Mouse (Mus musculus): ENCODE data around the gene Chka. TPM values are rescaled to one million over a fixed set of nuclear protein-coding genes. Genes with fewer than 3 reads are reported as not detected.

Chka gene
- polyA plus RNA-seq, 1 experiment, result 214 TPM

- Histone ChIP-seq H3K4me3 (ENCODE audit: low read depth, low read length) (no peak overlapping the region), H3K27ac (ENCODE audit: insufficient read depth, low read depth, low read length) (no peak overlapping the region), H3K36me3 (ENCODE audit: control insufficient read depth, insufficient read depth, low read length) (no peaks in the 10 kb centered on the region), H3K4me1 (ENCODE audit: control insufficient read depth, insufficient read depth, insufficient read length, low read length) (peaks cover 44% of the 10 kb centered on the region), H3K27me3 (ENCODE audit: control insufficient read depth, insufficient read depth, low read length) (no peaks in the 10 kb centered on the region)
- TF ChIP-seq POLR2A (IDR thresholded peaks at IDR 0.05; ENCODE audit: low read depth, low read length), result no peak
- TF ChIP-seq CTCF (IDR thresholded peaks at IDR 0.05; ENCODE audit: extremely low read depth, insufficient read length, insufficient replicate concordance, low read depth, low read length), result no peak
- WGBS, result 33% methylated on average over 1 of the region's 1 CpGs
These were observed 5.7 kb upstream of the Chka start for GRCm38 (mm10) chr19:3845803-3846406.

DNA sequence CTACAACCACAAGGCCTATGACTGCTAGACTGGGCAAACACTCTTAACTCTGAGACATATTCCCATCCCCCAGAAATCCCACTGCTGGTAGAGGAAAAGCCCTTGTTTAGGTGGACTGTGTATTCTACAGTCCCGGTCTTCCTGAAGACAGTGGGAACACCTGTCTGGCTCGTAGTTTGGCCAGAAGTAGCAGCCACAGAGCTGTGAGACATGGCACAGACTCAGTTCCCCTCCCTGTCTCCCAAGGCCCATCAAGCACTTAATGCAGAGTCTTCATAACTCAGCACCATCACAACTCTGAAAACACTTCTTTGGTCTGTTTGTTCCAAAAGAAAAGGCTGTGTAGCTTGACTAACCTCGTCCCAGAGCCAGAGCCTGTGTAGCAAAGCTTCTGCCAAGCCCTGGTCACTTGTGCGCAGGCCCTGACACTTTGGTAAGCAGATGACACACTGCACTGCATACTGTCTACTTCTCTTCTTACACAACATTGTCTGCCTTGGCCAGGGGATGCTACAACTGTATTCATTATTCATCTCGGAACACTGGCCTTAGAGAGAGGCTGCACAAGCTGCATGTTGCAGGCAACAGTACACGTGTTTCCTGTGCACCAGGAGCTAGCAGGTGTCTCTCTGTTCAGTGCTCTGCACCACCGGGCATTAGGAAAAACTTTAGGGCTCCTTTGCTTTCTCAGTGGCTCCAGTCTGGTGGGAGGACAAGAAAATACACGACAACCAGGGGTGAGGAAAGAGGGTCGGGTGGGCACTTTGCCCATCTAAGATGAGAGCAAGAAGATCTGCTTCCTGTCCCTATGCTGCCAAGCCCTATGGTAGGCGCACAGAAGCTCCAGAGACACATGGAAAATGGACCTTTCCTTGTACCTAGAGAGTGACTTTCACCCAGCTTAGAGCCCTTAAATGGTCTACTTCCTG, 4.6 kb upstream of the Chka start:
- H3K27ac ChIP-seq (ENCODE audit: insufficient read depth, low read depth, low read length), result 0 out of 2 replicates have a peak overlapping the region, but pooled peaks have one; percentile 7
- H3K36me3 ChIP-seq (ENCODE audit: control insufficient read depth, insufficient read depth, low read length), result no peaks in the 10 kb centered on the region
- H3K27me3 ChIP-seq (ENCODE audit: control insufficient read depth, insufficient read depth, low read length), result no peaks in the 10 kb centered on the region
- no peak overlapping the region for H3K4me3 ChIP-seq (ENCODE audit: low read depth, low read length)
- WGBS, result 51% methylated on average over 10 of the region's 10 CpGs
- TF ChIP-seq CTCF (IDR thresholded peaks at IDR 0.05; ENCODE audit: extremely low read depth, insufficient read length, insufficient replicate concordance, low read depth, low read length), result no peak
- no peak for TF ChIP-seq POLR2A (IDR thresholded peaks at IDR 0.05; ENCODE audit: low read depth, low read length)
- H3K4me1 ChIP-seq (ENCODE audit: control insufficient read depth, insufficient read depth, insufficient read length, low read length), result peaks cover 46% of the 10 kb centered on the region

- Histone ChIP-seq H3K36me3 (ENCODE audit: control insufficient read depth, insufficient read depth, low read length) (no peaks in the 10 kb centered on the region), H3K27ac (ENCODE audit: insufficient read depth, low read depth, low read length) (no peak overlapping the region), H3K27me3 (ENCODE audit: control insufficient read depth, insufficient read depth, low read length) (no peaks in the 10 kb centered on the region), H3K4me1 (ENCODE audit: control insufficient read depth, insufficient read depth, insufficient read length, low read length) (peaks cover 41% of the 10 kb centered on the region), H3K4me3 (ENCODE audit: low read depth, low read length) (no peak overlapping the region)
- 65% methylated on average over 5 of the region's 5 CpGs for WGBS
- TF ChIP-seq CTCF (IDR thresholded peaks at IDR 0.05; ENCODE audit: extremely low read depth, insufficient read length, insufficient replicate concordance, low read depth, low read length) (no peak), POLR2A (IDR thresholded peaks at IDR 0.05; ENCODE audit: low read depth, low read length) (no peak)
These were observed 3.9 kb upstream of the Chka start for GRCm38 (mm10) chr19:3847711-3848110.

DNA sequence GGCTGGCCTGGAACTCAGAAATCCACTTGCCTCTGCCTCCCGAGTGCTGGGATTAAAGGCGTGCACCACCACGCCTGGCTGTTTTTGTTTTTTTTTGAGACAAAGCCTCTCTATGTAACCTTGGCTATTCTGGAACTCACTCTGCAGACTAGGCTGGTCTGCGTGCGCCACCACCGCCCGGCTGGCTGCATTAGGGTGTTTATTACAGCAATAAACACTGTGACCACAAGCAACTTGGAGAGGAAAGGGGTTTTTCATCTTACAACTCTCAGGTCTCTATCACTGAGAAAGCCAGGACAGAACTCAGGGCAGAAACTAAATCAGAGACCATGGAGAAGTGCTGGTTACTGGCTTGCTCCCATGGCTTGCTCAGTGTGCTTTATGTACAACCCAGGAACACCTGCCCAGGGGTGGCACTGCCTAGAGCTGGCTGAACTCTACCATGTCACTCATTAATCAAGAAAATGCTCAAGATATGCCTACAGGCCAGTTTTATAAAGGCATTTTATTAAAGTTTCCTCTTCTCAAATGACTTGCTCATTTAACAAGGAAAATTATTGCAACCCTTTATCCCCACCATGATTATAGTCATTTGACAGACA, 3.3 kb upstream of the Chka start:
- WGBS, result 16% methylated on average over 7 of the region's 7 CpGs
- no peak for TF ChIP-seq CTCF (IDR thresholded peaks at IDR 0.05; ENCODE audit: extremely low read depth, insufficient read length, insufficient replicate concordance, low read depth, low read length)
- no peak for TF ChIP-seq POLR2A (IDR thresholded peaks at IDR 0.05; ENCODE audit: low read depth, low read length)
- peaks cover 39% of the 10 kb centered on the region for H3K4me1 ChIP-seq (ENCODE audit: control insufficient read depth, insufficient read depth, insufficient read length, low read length)
- no peaks in the 10 kb centered on the region for H3K27me3 ChIP-seq (ENCODE audit: control insufficient read depth, insufficient read depth, low read length)
- H3K36me3 ChIP-seq (ENCODE audit: control insufficient read depth, insufficient read depth, low read length), result no peaks in the 10 kb centered on the region
- H3K27ac ChIP-seq (ENCODE audit: insufficient read depth, low read depth, low read length), result peak overlapping the region; percentile 82
- H3K4me3 ChIP-seq (ENCODE audit: low read depth, low read length), result no peak overlapping the region

DNA sequence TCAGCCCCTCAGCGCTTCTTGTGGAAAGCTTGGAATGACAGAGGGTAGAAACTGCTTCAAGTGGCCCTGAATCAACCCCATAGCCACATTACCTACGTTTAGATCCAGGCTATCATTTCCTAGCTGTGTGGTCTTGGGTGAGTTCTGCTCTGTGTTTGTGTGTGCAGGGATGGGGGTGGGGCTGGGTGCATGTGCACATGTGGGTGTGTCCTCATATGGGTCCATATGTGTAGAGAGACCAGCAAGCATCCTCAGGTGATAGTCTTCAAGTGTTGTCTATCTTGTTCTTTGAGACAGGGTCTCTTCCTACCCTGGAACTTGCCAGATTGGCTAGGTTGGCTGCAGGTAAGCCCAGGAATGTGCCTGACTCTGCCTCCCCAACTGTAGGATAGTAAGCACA, 2.3 kb upstream of the Chka start:
- Histone ChIP-seq H3K27ac (ENCODE audit: insufficient read depth, low read depth, low read length) (peak overlapping the region; percentile 82), H3K27me3 (ENCODE audit: control insufficient read depth, insufficient read depth, low read length) (no peaks in the 10 kb centered on the region), H3K36me3 (ENCODE audit: control insufficient read depth, insufficient read depth, low read length) (no peaks in the 10 kb centered on the region), H3K4me3 (ENCODE audit: low read depth, low read length) (no peak overlapping the region), H3K4me1 (ENCODE audit: control insufficient read depth, insufficient read depth, insufficient read length, low read length) (peaks cover 39% of the 10 kb centered on the region)
- TF ChIP-seq CTCF (IDR thresholded peaks at IDR 0.05; ENCODE audit: extremely low read depth, insufficient read length, insufficient replicate concordance, low read depth, low read length), result no peak
- no peak for TF ChIP-seq POLR2A (IDR thresholded peaks at IDR 0.05; ENCODE audit: low read depth, low read length)
- WGBS, result 65% methylated on average over 2 of the region's 2 CpGs

DNA sequence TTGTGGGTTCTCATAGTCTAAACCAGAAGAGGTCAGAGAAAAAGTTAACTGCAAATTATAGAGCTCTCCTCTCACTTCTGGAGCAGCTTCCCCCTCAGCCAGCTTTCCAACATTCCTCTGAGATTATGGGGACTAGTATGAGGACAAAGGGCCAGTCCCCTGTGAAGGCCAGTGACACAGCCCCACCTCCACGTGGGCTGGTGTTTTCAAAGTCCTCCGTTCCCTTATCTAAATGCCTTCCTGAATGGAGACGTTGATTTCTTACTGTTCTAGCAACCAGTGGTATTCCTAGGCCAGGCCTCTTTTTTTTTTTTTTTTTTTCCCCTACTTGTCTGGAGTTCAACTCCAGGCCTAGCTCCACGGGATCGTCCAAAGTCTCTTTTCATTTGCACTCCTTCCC, 1.5 kb upstream of the Chka start:
- no peaks in the 10 kb centered on the region for H3K27me3 ChIP-seq (ENCODE audit: control insufficient read depth, insufficient read depth, low read length)
- H3K36me3 ChIP-seq (ENCODE audit: control insufficient read depth, insufficient read depth, low read length), result no peaks in the 10 kb centered on the region
- H3K4me3 ChIP-seq (ENCODE audit: low read depth, low read length), result no peak overlapping the region
- 19% methylated on average over 5 of the region's 5 CpGs for WGBS
- peak overlapping the region; percentile 82 for H3K27ac ChIP-seq (ENCODE audit: insufficient read depth, low read depth, low read length)
- peaks cover 36% of the 10 kb centered on the region for H3K4me1 ChIP-seq (ENCODE audit: control insufficient read depth, insufficient read depth, insufficient read length, low read length)
- TF ChIP-seq POLR2A (IDR thresholded peaks at IDR 0.05; ENCODE audit: low read depth, low read length), result no peak
- TF ChIP-seq CTCF (IDR thresholded peaks at IDR 0.05; ENCODE audit: extremely low read depth, insufficient read length, insufficient replicate concordance, low read depth, low read length), result no peak

Measured in small intestine, adult 2 months (tissue).